Mouse (Mus musculus) cerebellum, postnatal 36 days (tissue): ENCODE measurements around the gene Zkscan2.

Experiments
- DNase-seq, 2 experiments: peaks; one replicate each; pipeline ENCODE4 v3.0.0; 2021 to 2022; ENCODE audit warnings: mixed read lengths in 2 of 2

Zkscan2 gene

GRCm38 (mm10) chr7:123430411-123430705 lies 69.9 kb downstream of the Zkscan2 start:
- DNase-seq = no peak

GRCm38 (mm10) chr7:123429624-123430410 lies 70.4 kb downstream of the Zkscan2 start:
- no peak for DNase-seq
